Mouse (Mus musculus): Measurements from ENCODE around the gene Fam129c. TPM values are rescaled to one million over a fixed set of nuclear protein-coding genes. Genes with fewer than 3 reads are reported as not detected.

Fam129c gene
- polyA plus RNA-seq, 1 experiment from 2014 or later, result 3.5 TPM

DNA sequence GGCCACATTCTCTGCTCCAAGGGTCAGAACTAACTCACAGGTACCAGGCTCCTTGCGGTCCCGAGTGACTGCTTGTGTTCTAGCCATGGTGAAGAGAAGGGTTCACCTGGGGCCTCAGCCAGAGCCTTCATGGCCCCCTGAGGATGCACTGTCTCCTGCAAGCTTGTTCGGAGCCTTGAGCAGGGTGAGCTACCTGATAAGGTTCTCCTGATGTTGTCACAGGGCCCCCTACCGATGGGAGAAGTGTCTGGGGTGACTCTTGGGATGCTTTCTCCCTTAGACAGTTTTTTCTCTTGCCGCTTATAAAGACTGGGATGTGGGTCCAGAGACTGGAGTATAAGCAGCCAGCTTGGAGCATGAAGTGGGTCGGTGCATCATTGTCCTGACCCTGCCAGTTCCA, 1.1 kb upstream of the Fam129c start:
- Histone ChIP-seq H3K4me3 (ENCODE audit: low read length) (no peak overlapping the region), H3K27ac (ENCODE audit: low read length) (no peak overlapping the region), H3K27me3 (replicated peaks; ENCODE audit: control insufficient read depth, insufficient read depth, low read length) (no peaks in the 10 kb centered on the region), H3K36me3 (ENCODE audit: control insufficient read depth, insufficient read depth, low read length) (no peaks in the 10 kb centered on the region), H3K4me2 (ENCODE audit: low read depth, low read length) (no peak overlapping the region), H3K4me1 (ENCODE audit: control insufficient read depth, insufficient read depth, low read length) (peaks cover 18% of the 10 kb centered on the region), H3K9me3 (ENCODE audit: control insufficient read depth, low read length) (no peaks in the 10 kb centered on the region), H3K9ac (ENCODE audit: low read depth, low read length) (no peak overlapping the region)
- WGBS, result 59% methylated on average over 6 of the region's 6 CpGs
- ATAC-seq, result no peak

DNA sequence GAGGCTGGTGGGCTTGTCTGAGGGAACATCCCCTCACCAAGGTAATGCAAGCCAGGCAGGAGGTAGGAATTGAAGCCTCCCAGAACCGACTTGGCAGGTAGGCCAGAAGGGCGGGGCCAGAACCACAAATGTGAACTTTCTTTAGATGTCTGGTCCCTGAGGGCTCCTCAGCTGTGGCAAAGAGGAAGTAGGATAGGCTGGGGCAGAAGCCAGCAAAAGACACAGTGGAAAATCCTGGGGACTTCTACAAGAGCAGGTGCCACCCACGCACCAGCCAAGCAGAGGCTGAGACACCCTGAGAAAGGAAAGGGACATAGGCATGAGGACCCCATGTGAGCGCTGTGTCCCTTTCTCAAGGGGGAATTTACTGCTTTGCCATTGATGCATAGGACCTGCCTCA, 650 bp upstream of the Fam129c start:
- no peak overlapping the region for H3K27ac ChIP-seq (ENCODE audit: low read length)
- H3K27me3 ChIP-seq (replicated peaks; ENCODE audit: control insufficient read depth, insufficient read depth, low read length), result no peaks in the 10 kb centered on the region; the same call in 1 of the 2 replicates
- no peak for ATAC-seq
- no peaks in the 10 kb centered on the region for H3K9me3 ChIP-seq (ENCODE audit: control insufficient read depth, low read length)
- no peak overlapping the region for H3K4me3 ChIP-seq (ENCODE audit: low read length)
- no peaks in the 10 kb centered on the region for H3K36me3 ChIP-seq (ENCODE audit: control insufficient read depth, insufficient read depth, low read length)
- H3K4me1 ChIP-seq (ENCODE audit: control insufficient read depth, insufficient read depth, low read length), result peaks cover 18% of the 10 kb centered on the region
- no peak overlapping the region for H3K4me2 ChIP-seq (ENCODE audit: low read depth, low read length)
- 79% methylated on average over 4 of the region's 4 CpGs for WGBS
- no peak overlapping the region for H3K9ac ChIP-seq (ENCODE audit: low read depth, low read length)

DNA sequence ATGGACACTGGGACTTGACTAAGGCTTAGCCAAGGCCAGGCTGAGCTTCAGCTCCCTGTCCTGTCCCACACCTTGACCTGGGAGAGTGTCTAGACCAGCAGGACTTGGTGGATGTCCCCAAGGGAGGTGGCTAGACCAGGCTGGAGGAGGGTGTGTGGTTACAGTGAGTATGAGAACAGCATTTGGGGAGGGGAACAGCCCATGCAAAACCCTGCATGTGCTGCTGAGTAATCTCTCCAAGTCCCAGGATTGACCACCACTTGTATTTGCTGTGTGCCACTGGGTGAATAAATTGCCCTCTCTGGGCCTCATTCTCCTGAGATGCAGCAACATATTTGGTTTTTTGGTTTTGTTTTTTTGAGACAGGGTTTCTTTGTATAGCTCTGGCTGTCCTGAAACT, 927 bp downstream of the Fam129c start:
- ATAC-seq, result no peak
- Histone ChIP-seq H3K4me1 (ENCODE audit: control insufficient read depth, insufficient read depth, low read length) (peaks cover 24% of the 10 kb centered on the region), H3K27ac (ENCODE audit: low read length) (no peak overlapping the region), H3K27me3 (replicated peaks; ENCODE audit: control insufficient read depth, insufficient read depth, low read length) (peaks cover 7% of the 10 kb centered on the region), H3K4me2 (ENCODE audit: low read depth, low read length) (no peak overlapping the region), H3K4me3 (ENCODE audit: low read length) (no peak overlapping the region), H3K9ac (ENCODE audit: low read depth, low read length) (no peak overlapping the region), H3K9me3 (ENCODE audit: control insufficient read depth, low read length) (no peaks in the 10 kb centered on the region), H3K36me3 (ENCODE audit: control insufficient read depth, insufficient read depth, low read length) (no peaks in the 10 kb centered on the region)

DNA sequence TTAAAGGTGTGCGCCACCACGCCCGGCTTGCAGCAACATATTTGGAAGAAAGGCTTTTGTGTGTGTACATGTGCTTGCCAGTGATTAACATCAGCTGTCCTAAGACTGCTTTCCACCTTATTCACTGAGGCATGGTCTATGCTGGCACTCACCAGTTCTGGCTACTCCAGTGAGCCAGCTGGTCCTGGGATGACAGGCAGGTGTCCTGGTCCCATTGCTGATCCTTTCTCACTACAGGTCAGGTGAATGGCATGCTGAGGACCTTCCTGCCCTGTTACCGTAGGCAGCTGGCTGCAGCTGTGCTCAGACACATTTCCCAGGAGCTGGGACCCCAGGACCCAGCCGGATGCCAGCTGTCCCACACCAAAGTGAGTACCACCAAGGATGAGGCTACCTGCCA, 1.4 kb downstream of the Fam129c start:
- no peaks in the 10 kb centered on the region for H3K36me3 ChIP-seq (ENCODE audit: control insufficient read depth, insufficient read depth, low read length)
- WGBS, result 90% methylated on average over 5 of the region's 5 CpGs
- H3K4me3 ChIP-seq (ENCODE audit: low read length), result no peak overlapping the region
- peaks cover 7% of the 10 kb centered on the region for H3K27me3 ChIP-seq (replicated peaks; ENCODE audit: control insufficient read depth, insufficient read depth, low read length)
- H3K9ac ChIP-seq (ENCODE audit: low read depth, low read length), result no peak overlapping the region
- no peaks in the 10 kb centered on the region for H3K9me3 ChIP-seq (ENCODE audit: control insufficient read depth, low read length)
- H3K27ac ChIP-seq (ENCODE audit: low read length), result no peak overlapping the region
- no peak overlapping the region for H3K4me2 ChIP-seq (ENCODE audit: low read depth, low read length)
- no peak for ATAC-seq
- H3K4me1 ChIP-seq (ENCODE audit: control insufficient read depth, insufficient read depth, low read length), result peaks cover 21% of the 10 kb centered on the region

DNA sequence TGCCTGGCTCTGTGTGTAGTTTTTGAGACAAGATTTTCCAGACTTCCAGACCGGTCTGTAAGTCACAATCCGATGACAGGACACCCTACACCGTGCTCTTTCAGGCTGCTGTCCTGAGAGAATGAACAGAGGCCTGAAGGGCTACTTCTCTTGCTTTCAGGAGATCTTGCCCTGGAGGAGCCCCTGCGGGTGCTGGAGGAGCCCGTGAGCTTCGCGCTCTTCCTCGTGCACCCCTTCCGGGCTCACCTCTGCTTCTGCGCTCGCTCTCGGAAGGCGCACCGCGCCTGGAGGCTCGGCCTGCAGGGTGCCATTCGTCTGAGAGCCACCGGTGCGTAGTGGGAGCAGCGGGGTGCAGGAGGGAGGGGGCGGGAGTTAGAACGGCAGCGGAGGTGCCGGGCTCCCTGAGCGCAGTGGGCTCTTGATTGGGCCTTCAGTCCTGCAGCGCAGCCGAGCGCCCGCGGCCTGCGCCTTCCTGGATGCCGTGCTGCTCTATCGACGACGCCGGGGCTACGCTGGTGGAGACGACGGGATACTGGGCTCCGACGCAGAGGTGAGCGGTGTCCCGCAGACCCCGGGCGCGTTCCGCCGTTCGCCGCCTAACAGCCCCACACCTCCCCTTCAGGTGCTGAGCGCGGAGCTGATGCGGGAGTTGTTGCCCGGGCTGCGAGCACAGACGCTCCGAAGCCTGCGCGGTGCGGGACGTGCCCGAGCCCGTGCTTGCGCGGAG, 4.7 kb downstream of the Fam129c start:
- peak; percentile 9; the same call in 1 of the 2 replicates for ATAC-seq

DNA sequence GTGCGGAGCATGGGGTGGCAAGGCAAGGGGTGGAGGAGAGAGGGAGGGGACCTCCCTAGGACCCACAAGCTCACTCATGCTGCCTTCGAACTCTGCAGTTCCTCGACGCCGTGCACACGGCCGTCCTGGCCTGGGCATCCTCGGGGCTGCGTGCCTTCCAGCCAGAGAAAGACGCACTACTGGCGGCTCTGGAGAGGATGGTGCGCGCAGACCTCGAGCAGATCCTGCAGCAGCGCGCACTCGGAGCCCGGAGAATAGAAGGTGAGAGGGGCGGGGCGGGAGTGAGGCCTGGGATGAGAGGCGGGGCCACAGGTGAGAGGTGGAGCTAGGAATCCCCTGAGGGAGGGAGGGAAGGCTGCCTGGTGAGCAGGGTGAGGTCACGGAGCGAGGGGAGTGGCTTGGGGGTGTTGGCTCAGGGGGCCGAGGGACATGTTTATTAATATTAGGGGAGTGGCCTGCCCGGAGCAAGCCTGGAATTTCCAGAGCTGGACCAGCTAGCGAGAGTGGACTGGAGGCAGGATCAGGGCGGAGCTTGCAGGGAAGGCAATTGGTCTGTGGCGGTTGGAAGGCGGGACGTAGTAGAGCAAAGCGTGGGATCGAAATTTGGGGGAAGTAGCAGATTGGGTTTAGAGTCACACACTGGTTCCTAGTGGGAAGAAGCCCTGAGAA, 5.4 kb downstream of the Fam129c start:
- Histone ChIP-seq H3K27ac (ENCODE audit: low read length) (no peak overlapping the region), H3K36me3 (ENCODE audit: control insufficient read depth, insufficient read depth, low read length) (no peaks in the 10 kb centered on the region), H3K4me1 (ENCODE audit: control insufficient read depth, insufficient read depth, low read length) (peaks cover 15% of the 10 kb centered on the region), H3K4me2 (ENCODE audit: low read depth, low read length) (peak overlapping the region; percentile 48), H3K9ac (ENCODE audit: low read depth, low read length) (peak overlapping the region; percentile 55), H3K9me3 (ENCODE audit: control insufficient read depth, low read length) (no peaks in the 10 kb centered on the region), H3K27me3 (replicated peaks; ENCODE audit: control insufficient read depth, insufficient read depth, low read length) (peaks cover 7% of the 10 kb centered on the region), H3K4me3 (ENCODE audit: low read length) (peak overlapping the region; percentile 41)
- under 1% methylated on average over 32 of the region's 32 CpGs for WGBS
- peak; percentile 90 for ATAC-seq

More for the DNA sequence above, 4.7 kb downstream of the Fam129c start:
- H3K9ac ChIP-seq (ENCODE audit: low read depth, low read length), result peak overlapping the region; percentile 55
- WGBS, result 4% methylated on average over 64 of the region's 65 CpGs
- H3K4me3 ChIP-seq (ENCODE audit: low read length), result peak overlapping the region; percentile 41
- no peak overlapping the region for H3K27ac ChIP-seq (ENCODE audit: low read length)
- H3K36me3 ChIP-seq (ENCODE audit: control insufficient read depth, insufficient read depth, low read length), result no peaks in the 10 kb centered on the region
- peak overlapping the region; percentile 48 for H3K4me2 ChIP-seq (ENCODE audit: low read depth, low read length)
- peaks cover 15% of the 10 kb centered on the region for H3K4me1 ChIP-seq (ENCODE audit: control insufficient read depth, insufficient read depth, low read length)
- H3K9me3 ChIP-seq (ENCODE audit: control insufficient read depth, low read length), result no peaks in the 10 kb centered on the region
- H3K27me3 ChIP-seq (replicated peaks; ENCODE audit: control insufficient read depth, insufficient read depth, low read length), result peaks cover 7% of the 10 kb centered on the region

DNA sequence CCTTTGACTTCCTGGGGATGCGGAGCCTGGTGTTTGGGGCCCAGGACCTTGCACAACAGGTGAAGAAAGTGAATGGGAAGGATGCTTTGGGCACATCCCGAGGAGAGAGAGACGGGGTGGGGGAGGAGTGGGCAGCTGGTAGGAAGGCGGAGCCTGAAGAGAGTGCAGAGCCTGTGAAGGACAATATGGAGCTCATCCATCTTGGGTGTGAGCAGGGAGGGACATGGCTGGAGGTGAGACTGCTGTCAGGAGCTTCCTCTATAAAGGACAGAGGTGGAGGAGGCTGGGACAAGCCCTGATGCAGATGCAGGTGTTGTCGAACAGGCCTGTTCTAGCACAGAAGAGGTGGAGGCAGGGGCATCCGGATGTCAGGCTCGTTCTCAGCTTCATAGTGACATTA, 6.6 kb downstream of the Fam129c start:
- Histone ChIP-seq H3K27ac (ENCODE audit: low read length) (no peak overlapping the region), H3K4me1 (ENCODE audit: control insufficient read depth, insufficient read depth, low read length) (peaks cover 15% of the 10 kb centered on the region), H3K4me2 (ENCODE audit: low read depth, low read length) (no peak overlapping the region), H3K9ac (ENCODE audit: low read depth, low read length) (no peak overlapping the region), H3K36me3 (ENCODE audit: control insufficient read depth, insufficient read depth, low read length) (no peaks in the 10 kb centered on the region), H3K27me3 (replicated peaks; ENCODE audit: control insufficient read depth, insufficient read depth, low read length) (peaks cover 7% of the 10 kb centered on the region), H3K9me3 (ENCODE audit: control insufficient read depth, low read length) (no peaks in the 10 kb centered on the region), H3K4me3 (ENCODE audit: low read length) (no peak overlapping the region)
- ATAC-seq, result no peak
- WGBS, result 61% methylated on average over 7 of the region's 7 CpGs

DNA sequence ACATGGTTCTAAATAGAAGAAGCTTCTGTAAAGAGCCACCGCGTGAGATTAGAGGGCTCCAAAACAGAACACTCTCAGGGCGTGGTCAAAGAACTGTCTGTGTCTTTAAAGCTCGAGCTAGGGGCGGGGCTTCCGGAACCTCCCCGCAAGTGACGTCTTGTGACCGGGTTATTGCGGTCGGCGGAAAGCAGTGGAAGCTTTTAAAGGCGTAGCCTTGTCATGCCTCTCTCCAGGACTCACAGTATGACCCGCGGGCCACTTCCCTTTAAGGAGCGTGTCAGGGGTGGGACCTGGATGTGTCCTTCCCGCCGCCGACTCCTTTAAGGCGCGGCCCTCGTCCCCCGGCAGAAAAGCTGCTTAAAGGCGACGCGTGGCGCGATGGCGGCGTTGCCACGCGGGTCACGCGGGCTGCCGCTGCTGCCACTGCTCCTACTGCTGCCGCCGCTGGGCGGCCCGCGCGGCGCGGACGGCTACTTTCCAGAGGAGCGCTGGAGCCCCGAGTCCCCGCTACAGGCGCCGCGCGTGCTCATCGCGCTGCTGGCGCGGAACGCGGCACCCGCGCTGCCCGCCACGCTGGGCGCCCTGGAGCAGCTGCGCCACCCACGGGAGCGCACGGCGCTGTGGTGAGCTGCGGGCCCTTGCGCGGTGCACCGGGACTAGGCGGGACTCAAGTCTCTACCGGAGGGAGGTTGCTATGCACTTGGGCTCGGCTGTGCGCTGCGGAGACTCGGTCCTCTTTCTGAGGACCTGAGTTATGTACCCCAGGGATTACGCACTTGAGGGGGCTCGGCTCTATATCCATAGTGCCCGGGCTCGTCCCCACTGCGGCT, 13.6 kb downstream of the Fam129c start, which contains the start of gene Colgalt1:
Colgalt1 (plus strand) TSS at position 177 of the 830 bp plus-strand sequence.
- Histone ChIP-seq H3K4me2 (ENCODE audit: low read depth, low read length) (peak within 1 kb of the TSS; percentile 90), H3K27ac (ENCODE audit: low read length) (peak within 1 kb of the TSS; percentile 91), H3K4me1 (ENCODE audit: control insufficient read depth, insufficient read depth, low read length) (peaks cover 9% of the 10 kb centered on the region), H3K27me3 (replicated peaks; ENCODE audit: control insufficient read depth, insufficient read depth, low read length) (no peaks in the 10 kb centered on the region), H3K9ac (ENCODE audit: low read depth, low read length) (peak within 1 kb of the TSS; percentile 93), H3K9me3 (ENCODE audit: control insufficient read depth, low read length) (no peaks in the 10 kb centered on the region), H3K4me3 (ENCODE audit: low read length) (peak within 1 kb of the TSS; percentile 93), H3K36me3 (ENCODE audit: control insufficient read depth, insufficient read depth, low read length) (peaks cover 5% of the 10 kb centered on the region; the same call in 1 of the 2 replicates)
- peak; percentile 99 for ATAC-seq
- WGBS, result under 1% methylated on average over 82 of the region's 82 CpGs

DNA sequence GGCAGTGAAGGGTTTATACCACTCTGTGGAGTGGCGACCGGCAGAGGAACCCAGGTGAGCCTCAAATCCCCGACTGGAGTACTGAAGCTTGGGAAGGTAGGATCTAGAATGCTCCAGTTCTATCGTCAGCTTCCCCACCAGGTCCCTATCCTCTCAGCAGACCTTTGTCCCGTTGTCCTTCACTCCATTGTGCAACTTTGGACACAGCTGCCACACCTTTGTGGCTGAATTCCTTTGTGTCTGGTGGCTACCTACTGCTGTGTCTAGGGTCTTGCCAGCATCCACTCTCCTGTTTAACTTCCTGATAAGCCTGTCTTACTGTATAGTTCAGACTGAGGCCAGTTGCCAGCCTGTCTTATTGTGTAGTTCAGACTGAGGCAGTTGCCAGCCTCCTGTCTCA, 14.7 kb downstream of the Fam129c start:
- Histone ChIP-seq H3K4me3 (ENCODE audit: low read length) (peak overlapping the region; percentile 93), H3K4me2 (ENCODE audit: low read depth, low read length) (peak overlapping the region; percentile 90), H3K27ac (ENCODE audit: low read length) (peak overlapping the region; percentile 47; the same call in 1 of the 2 replicates), H3K27me3 (replicated peaks; ENCODE audit: control insufficient read depth, insufficient read depth, low read length) (no peaks in the 10 kb centered on the region), H3K36me3 (ENCODE audit: control insufficient read depth, insufficient read depth, low read length) (peaks cover 6% of the 10 kb centered on the region; the same call in 1 of the 2 replicates), H3K4me1 (ENCODE audit: control insufficient read depth, insufficient read depth, low read length) (peaks cover 9% of the 10 kb centered on the region), H3K9ac (ENCODE audit: low read depth, low read length) (peak overlapping the region; percentile 93), H3K9me3 (ENCODE audit: control insufficient read depth, low read length) (no peaks in the 10 kb centered on the region)
- WGBS, result 24% methylated on average over 5 of the region's 5 CpGs
- ATAC-seq, result peak; percentile 24

Measured in intestine, embryonic 16.5 days (tissue).